Mouse (Mus musculus): ENCODE data around the gene Ttyh3. TPM values are rescaled to one million over a fixed set of nuclear protein-coding genes. Genes with fewer than 3 reads are reported as not detected.

Ttyh3 gene
- polyA plus RNA-seq, 2 experiments = 57.5 to 118 TPM

DNA sequence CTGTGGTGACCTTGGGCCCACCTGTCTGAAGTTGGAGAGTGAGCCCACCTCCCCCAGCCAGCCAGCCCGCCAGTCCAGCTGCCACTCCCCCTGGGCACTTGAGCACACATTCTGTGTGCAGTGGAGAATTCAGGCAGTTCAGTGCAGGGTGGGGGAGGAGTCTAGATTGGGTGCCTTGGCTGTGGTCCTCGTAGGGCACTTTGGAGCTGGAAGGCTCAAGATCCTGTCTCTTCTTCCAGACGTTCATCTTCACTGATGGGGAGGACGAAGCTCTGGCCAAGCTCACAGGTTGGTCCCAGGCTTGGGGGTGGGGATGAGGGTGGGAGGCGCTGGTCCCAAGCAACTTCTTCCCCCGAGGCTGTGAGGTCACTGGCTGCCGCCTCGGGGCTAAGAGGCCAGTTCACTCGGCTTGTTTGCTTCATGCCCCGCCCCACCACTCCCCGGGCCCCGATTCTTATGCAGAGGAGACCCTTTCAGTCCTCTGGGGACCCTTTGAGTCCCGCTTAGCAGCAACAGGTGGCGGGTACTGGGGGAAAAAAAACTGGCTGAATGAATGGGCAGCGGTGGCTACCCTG, 37.1 kb downstream of the Ttyh3 start:
- TF ChIP-seq POLR2A (IDR thresholded peaks at IDR 0.05; ENCODE audit: borderline replicate concordance, extremely low read depth, insufficient read depth, insufficient read length) = no peak
- peaks cover 43% of the 10 kb centered on the region for H3K4me1 ChIP-seq (ENCODE audit: control insufficient read depth, insufficient read depth, low read length)
- H3K36me3 ChIP-seq (ENCODE audit: control insufficient read depth, insufficient read depth, low read length) = peaks cover 15% of the 10 kb centered on the region
- no peak for ATAC-seq (ENCODE audit: low FRiP score, low read depth)
- no peak overlapping the region; the same call in 1 of the 2 replicates for H3K27ac ChIP-seq (replicated peaks; ENCODE audit: low read depth, low read length)
- DNase-seq (ENCODE audit: low spot score) = no peak
- H3K4me3 ChIP-seq (replicated peaks; ENCODE audit: low read length) = peak overlapping the region; percentile 40
- peak overlapping the region; percentile 16; the same call in 1 of the 2 replicates for H3K9ac ChIP-seq (ENCODE audit: low read depth, low read length, severe bottlenecking)
- H3K4me2 ChIP-seq (replicated peaks; ENCODE audit: low read depth, low read length, severe bottlenecking) = peak overlapping the region; percentile 91
- 26% methylated on average over 13 of the region's 15 CpGs for WGBS
- H3K9me3 ChIP-seq (ENCODE audit: control insufficient read depth, low read length) = no peaks in the 10 kb centered on the region
- peaks cover 41% of the 10 kb centered on the region for H3K27me3 ChIP-seq (ENCODE audit: control insufficient read depth, insufficient read depth, low read length)

DNA sequence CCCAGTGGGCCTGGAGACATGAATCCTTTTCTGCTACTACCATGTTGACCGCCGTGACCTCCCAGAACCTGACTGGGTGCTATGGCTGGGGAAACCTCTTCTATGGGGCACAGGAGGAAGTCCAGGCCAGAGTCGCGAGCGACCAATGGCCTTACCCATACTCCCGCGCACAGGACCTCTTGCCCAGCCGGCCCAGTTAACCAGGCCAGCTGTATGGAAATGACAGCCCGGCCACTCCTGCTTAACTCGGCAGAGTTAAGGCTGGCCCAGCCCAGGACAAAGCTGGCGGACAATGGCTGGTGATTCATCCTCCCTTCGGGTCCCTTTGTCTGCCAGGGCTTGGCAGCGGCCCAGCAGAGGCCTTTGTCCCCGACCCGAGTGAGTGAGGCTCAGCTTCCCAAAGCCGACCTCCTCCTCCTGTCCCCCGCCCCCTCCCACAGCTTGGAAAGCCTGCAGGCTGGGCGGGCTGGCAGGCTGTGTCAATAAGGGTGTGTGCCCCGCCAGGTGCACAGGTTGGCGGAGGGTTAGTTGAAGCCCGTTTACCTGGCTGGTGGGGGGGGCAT, 37.7 kb downstream of the Ttyh3 start:
- 10% methylated on average over 21 of the region's 21 CpGs for WGBS
- Histone ChIP-seq H3K4me2 (replicated peaks; ENCODE audit: low read depth, low read length, severe bottlenecking) (peak overlapping the region; percentile 91), H3K9ac (ENCODE audit: low read depth, low read length, severe bottlenecking) (peak overlapping the region; percentile 50), H3K9me3 (ENCODE audit: control insufficient read depth, low read length) (no peaks in the 10 kb centered on the region), H3K4me1 (ENCODE audit: control insufficient read depth, insufficient read depth, low read length) (peaks cover 49% of the 10 kb centered on the region), H3K27ac (replicated peaks; ENCODE audit: low read depth, low read length) (peak overlapping the region; percentile 76), H3K36me3 (ENCODE audit: control insufficient read depth, insufficient read depth, low read length) (peaks cover 15% of the 10 kb centered on the region), H3K4me3 (replicated peaks; ENCODE audit: low read length) (peak overlapping the region; percentile 40), H3K27me3 (ENCODE audit: control insufficient read depth, insufficient read depth, low read length) (peaks cover 47% of the 10 kb centered on the region)
- DNase-seq (ENCODE audit: low spot score) = peak; percentile 72
- TF ChIP-seq POLR2A (IDR thresholded peaks at IDR 0.05; ENCODE audit: borderline replicate concordance, extremely low read depth, insufficient read depth, insufficient read length) = no peak
- no peak for ATAC-seq (ENCODE audit: low FRiP score, low read depth)

DNA sequence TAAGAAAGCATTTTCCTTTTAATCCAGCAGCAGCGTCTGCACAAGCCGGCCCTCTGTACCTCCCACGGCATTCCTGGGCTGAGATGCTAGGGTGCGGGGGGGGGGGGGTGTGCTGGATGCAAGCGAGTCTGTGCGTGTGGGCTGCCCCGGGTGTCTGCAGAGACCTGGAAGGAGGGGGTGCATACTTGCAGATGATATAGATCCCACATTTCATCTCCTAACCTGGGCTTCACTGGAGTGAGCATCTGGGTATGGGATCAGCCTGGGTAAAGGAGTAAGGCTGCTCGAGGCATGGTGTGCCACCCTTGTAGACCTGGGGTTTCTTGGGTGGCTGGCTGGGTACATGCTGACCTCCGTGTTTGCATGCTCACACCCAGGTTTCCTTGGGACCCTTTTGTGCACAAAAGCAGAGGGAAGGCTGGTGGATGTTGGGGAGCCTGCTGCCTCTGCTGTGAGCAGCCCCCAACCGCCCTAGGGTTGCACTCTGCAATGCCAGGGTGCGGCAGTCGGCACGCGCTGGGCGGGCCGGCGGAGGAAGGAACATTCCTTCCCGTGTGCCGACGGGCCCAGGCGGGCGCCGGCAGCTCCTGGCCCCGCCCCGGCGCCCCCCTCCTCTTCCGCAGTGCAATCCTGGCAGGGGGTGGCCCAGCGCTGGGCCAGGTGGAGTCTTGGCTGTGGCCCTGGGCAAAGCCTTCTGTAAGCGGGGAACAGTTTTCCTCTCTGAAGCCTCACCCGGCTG, 38.4 kb downstream of the Ttyh3 start:
- Histone ChIP-seq H3K4me3 (replicated peaks; ENCODE audit: low read length) (peak overlapping the region; percentile 40), H3K9me3 (ENCODE audit: control insufficient read depth, low read length) (no peaks in the 10 kb centered on the region), H3K4me2 (replicated peaks; ENCODE audit: low read depth, low read length, severe bottlenecking) (peak overlapping the region; percentile 91), H3K4me1 (ENCODE audit: control insufficient read depth, insufficient read depth, low read length) (peaks cover 53% of the 10 kb centered on the region), H3K27ac (replicated peaks; ENCODE audit: low read depth, low read length) (peak overlapping the region; percentile 76), H3K9ac (ENCODE audit: low read depth, low read length, severe bottlenecking) (peak overlapping the region; percentile 50), H3K36me3 (ENCODE audit: control insufficient read depth, insufficient read depth, low read length) (peaks cover 15% of the 10 kb centered on the region), H3K27me3 (ENCODE audit: control insufficient read depth, insufficient read depth, low read length) (peaks cover 53% of the 10 kb centered on the region)
- ATAC-seq (ENCODE audit: low FRiP score, low read depth) = 0 out of 2 replicates have a peak, but pooled peaks have one; percentile 18
- TF ChIP-seq POLR2A (IDR thresholded peaks at IDR 0.05; ENCODE audit: borderline replicate concordance, extremely low read depth, insufficient read depth, insufficient read length) = 0 out of 2 replicates have a peak, but pooled peaks have one; percentile 12
- under 1% methylated on average over 18 of the region's 30 CpGs for WGBS
- DNase-seq (ENCODE audit: low spot score) = peak; percentile 63

DNA sequence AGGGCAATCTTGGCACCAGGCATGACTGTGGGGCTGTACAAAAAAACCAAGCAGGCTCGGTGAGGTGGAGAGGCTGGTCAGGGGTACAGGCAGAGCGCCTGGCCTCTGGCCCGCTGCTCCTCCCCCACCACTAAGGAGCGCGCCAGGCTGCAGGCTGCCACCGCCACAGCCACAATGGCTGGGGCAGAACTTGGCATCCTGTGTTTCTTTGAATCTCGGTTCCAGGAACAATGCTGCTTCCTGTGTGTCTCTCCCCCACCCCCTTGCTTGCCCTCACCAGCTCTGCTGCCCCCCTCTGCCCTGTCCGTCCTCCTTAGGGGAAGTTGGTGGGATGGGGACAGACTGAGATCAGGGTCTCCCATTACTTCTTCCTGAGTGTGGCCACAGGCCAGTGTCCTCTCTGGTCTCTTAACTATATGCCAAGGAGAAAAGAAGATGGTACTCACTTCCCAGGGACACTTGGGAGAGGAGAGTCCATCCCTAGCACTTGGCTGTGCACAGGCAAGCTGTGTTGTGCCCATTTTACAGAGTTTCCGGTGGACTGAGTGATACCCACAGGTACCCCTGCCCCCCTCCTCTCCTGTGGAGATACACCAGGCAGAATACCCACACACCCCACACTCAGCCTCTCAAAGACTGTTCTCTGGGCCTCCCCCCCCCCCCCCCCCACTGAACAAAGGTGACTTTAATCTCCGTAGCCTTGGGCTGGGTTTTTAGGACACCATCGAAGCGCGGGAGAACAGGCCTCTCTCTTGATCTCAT, 39.1 kb downstream of the Ttyh3 start:
- peak overlapping the region; percentile 76; the same call in 1 of the 2 replicates for H3K27ac ChIP-seq (replicated peaks; ENCODE audit: low read depth, low read length)
- peak overlapping the region; percentile 91 for H3K4me2 ChIP-seq (replicated peaks; ENCODE audit: low read depth, low read length, severe bottlenecking)
- H3K4me3 ChIP-seq (replicated peaks; ENCODE audit: low read length) = peak overlapping the region; percentile 40
- peaks cover 15% of the 10 kb centered on the region for H3K36me3 ChIP-seq (ENCODE audit: control insufficient read depth, insufficient read depth, low read length)
- TF ChIP-seq POLR2A (IDR thresholded peaks at IDR 0.05; ENCODE audit: borderline replicate concordance, extremely low read depth, insufficient read depth, insufficient read length) = no peak
- H3K4me1 ChIP-seq (ENCODE audit: control insufficient read depth, insufficient read depth, low read length) = peaks cover 55% of the 10 kb centered on the region
- no peak for ATAC-seq (ENCODE audit: low FRiP score, low read depth)
- no peaks in the 10 kb centered on the region for H3K9me3 ChIP-seq (ENCODE audit: control insufficient read depth, low read length)
- H3K9ac ChIP-seq (ENCODE audit: low read depth, low read length, severe bottlenecking) = peak overlapping the region; percentile 50
- DNase-seq (ENCODE audit: low spot score) = peak; percentile 29
- H3K27me3 ChIP-seq (ENCODE audit: control insufficient read depth, insufficient read depth, low read length) = peaks cover 60% of the 10 kb centered on the region
- 22% methylated on average over 13 of the region's 13 CpGs for WGBS

DNA sequence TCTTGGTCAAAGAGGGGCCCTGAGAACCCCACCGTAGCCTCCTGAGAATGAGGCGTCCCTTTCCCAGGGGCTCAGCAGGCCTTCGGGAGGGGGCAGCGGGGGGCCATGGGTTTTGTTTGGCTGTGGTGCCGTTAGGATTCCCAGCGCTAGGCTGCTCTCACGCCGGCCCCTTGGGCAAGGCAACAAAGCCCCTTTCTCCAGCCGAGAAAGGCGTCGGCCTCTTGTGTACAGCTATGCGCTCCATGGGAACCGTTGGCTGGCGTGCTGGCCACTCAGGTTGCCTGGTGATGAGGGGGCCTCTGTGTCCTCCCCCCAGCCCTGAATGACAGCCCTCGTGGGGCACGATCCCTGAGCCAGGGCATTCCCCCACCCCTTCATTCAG, 40.2 kb downstream of the Ttyh3 start:
- no peak for DNase-seq (ENCODE audit: low spot score)
- peak overlapping the region; percentile 40 for H3K4me3 ChIP-seq (replicated peaks; ENCODE audit: low read length)
- 0 out of 2 replicates have a peak overlapping the region, but pooled peaks have one; percentile 1 for H3K27ac ChIP-seq (replicated peaks; ENCODE audit: low read depth, low read length)
- no peaks in the 10 kb centered on the region for H3K9me3 ChIP-seq (ENCODE audit: control insufficient read depth, low read length)
- peaks cover 60% of the 10 kb centered on the region for H3K27me3 ChIP-seq (ENCODE audit: control insufficient read depth, insufficient read depth, low read length)
- no peak for ATAC-seq (ENCODE audit: low FRiP score, low read depth)
- peaks cover 55% of the 10 kb centered on the region for H3K4me1 ChIP-seq (ENCODE audit: control insufficient read depth, insufficient read depth, low read length)
- peaks cover 8% of the 10 kb centered on the region; the same call in 1 of the 2 replicates for H3K36me3 ChIP-seq (ENCODE audit: control insufficient read depth, insufficient read depth, low read length)
- H3K4me2 ChIP-seq (replicated peaks; ENCODE audit: low read depth, low read length, severe bottlenecking) = peak overlapping the region; percentile 91
- peak overlapping the region; percentile 38 for H3K9ac ChIP-seq (ENCODE audit: low read depth, low read length, severe bottlenecking)
- no peak for TF ChIP-seq POLR2A (IDR thresholded peaks at IDR 0.05; ENCODE audit: borderline replicate concordance, extremely low read depth, insufficient read depth, insufficient read length)
- 3% methylated on average over 16 of the region's 16 CpGs for WGBS

All from limb, embryonic 14.5 days (tissue).